Mouse (Mus musculus) intestine, postnatal 0 days (tissue): ENCODE measurements around the gene Commd3. TPM values are rescaled to one million over a fixed set of nuclear protein-coding genes. Genes with fewer than 3 reads are reported as not detected.

Experiments used
- ATAC-seq: fragments of 200-750 bp; cut with Nextera tagmentation; 2 replicates; pipeline ENCODE4 v1.8.0; 2017; ENCODE audit warnings: mild to moderate bottlenecking, moderate TSS enrichment, moderate library complexity
- H3K27ac ChIP-seq: fragments of 300-500 bp; sonication (generic); 2 replicates; pipeline ENCODE4 v1.5.1; 2014; ENCODE audit warnings: mild to moderate bottlenecking, low read depth, low read length, moderate library complexity
- H3K27me3 ChIP-seq: fragments of 300-500 bp; sonication (generic); replicated peaks from 2 replicates; pipeline ENCODE4 v1.6.1; 2014; ENCODE audit warnings: low read length, mixed read lengths; ENCODE audit not compliant: control insufficient read depth, insufficient read depth
- H3K36me3 ChIP-seq: fragments of 300-500 bp; sonication (generic); 2 replicates; pipeline ENCODE4 v1.6.1; 2014; ENCODE audit warnings: mild to moderate bottlenecking, moderate library complexity; ENCODE audit not compliant: control insufficient read depth, insufficient read depth
- H3K4me1 ChIP-seq: fragments of 300-500 bp; sonication (generic); replicated peaks from 2 replicates; pipeline ENCODE4 v1.6.1; 2014; ENCODE audit warnings: antibody characterized with exemption, low read length, mixed read lengths; ENCODE audit not compliant: control insufficient read depth, insufficient read depth
- H3K4me2 ChIP-seq: fragments of 300-500 bp; sonication (generic); replicated peaks from 2 replicates; pipeline ENCODE4 v1.6.1; 2014; ENCODE audit warnings: low read depth, mild to moderate bottlenecking, moderate library complexity
- H3K4me3 ChIP-seq: fragments of 300-500 bp; sonication (generic); 2 replicates; pipeline ENCODE4 v1.5.1; 2014; ENCODE audit warnings: low read depth, low read length
- H3K9ac ChIP-seq: fragments of 300-500 bp; sonication (generic); 2 replicates; pipeline ENCODE4 v1.6.1; 2014; ENCODE audit warnings: mild to moderate bottlenecking, low read depth, low read length
- H3K9me3 ChIP-seq: fragments of 300-500 bp; sonication (generic); 2 replicates; pipeline ENCODE4 v1.6.1; 2016; ENCODE audit warnings: mixed run types; ENCODE audit not compliant: control insufficient read depth
- CTCF ChIP-seq: sonication (generic); IDR thresholded peaks from 2 replicates; pipeline ENCODE4 v1.5.1; 2016; ENCODE audit warnings: low read depth, mild to moderate bottlenecking, control low read depth, antibody characterized with exemption, moderate library complexity
- WGBS: fragments of 180-500 bp; shearing (Covaris S2); extraction: QIAGEN DNeasy Blood & Tissue Kit; methylation state at CpG from one replicate; pipeline ENCODE4 v1.1.7; 2014; 5-methylcytosine and 5-hydroxymethylcytosine counted together
- polyA plus RNA-seq: library from polyadenylated mRNA; unstranded; fragments of >200 nt; fragmentation: Nextera tagmentation; extraction: Ambion mirVana; gene quantifications from 2 replicates; pipeline ENCODE4 v1.2.1, GENCODE M21; 2015

Commd3 gene
- polyA plus RNA-seq, 1 experiment from 2014 or later = 218 TPM

- H3K9me3 ChIP-seq = no peaks in the 10 kb centered on the region
- ATAC-seq = peak; percentile 24; the same call in 1 of the 2 replicates
- H3K4me1 ChIP-seq = peaks cover 5% of the 10 kb centered on the region; the same call in 1 of the 2 replicates
- peaks cover 65% of the 10 kb centered on the region for H3K27me3 ChIP-seq
- peak overlapping the region; percentile 78 for H3K4me2 ChIP-seq
- H3K27ac ChIP-seq = no peak overlapping the region
- under 1% methylated on average over 50 of the region's 51 CpGs for WGBS
- no peak for TF ChIP-seq CTCF
- H3K9ac ChIP-seq = no peak overlapping the region
- H3K4me3 ChIP-seq = peak overlapping the region; percentile 46
- H3K36me3 ChIP-seq = peaks cover 2% of the 10 kb centered on the region; the same call in 1 of the 2 replicates
Measured at GRCm38 (mm10) chr2:18689064-18689921, 17.1 kb downstream of the Commd3 start.

GRCm38 (mm10) chr2:18690055-18690691, 18.0 kb downstream of the Commd3 start:
- ATAC-seq = peak; percentile 5; the same call in 1 of the 2 replicates
- H3K4me1 ChIP-seq = peaks cover 5% of the 10 kb centered on the region; the same call in 1 of the 2 replicates
- peak overlapping the region; percentile 46 for H3K4me3 ChIP-seq
- H3K9ac ChIP-seq = no peak overlapping the region
- peak overlapping the region; percentile 78 for H3K4me2 ChIP-seq
- H3K9me3 ChIP-seq = no peaks in the 10 kb centered on the region
- H3K27me3 ChIP-seq = peaks cover 72% of the 10 kb centered on the region
- H3K27ac ChIP-seq = no peak overlapping the region
- whole genome bisulfite sequencing = under 1% methylated on average over 58 of the region's 58 CpGs
- TF ChIP-seq CTCF = no peak
- H3K36me3 ChIP-seq = no peaks in the 10 kb centered on the region

DNA sequence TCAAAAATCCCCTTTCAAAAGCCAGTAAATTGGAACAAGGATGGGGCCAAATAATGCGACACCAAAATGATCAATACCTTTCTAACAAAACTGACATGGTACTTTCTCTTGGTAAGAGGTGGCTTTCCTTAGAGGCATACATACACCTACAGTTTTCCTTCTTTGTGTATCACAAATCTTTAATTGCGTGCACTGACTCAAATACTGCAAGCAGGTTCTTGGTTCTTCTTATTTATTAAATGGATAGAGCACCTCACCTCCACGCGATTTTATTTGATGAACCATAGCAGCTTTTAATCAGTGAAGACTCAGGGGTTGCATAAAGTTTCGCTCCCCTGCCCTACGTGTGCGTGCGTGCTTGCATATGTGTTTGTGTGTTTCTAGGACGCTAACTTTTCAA, 18.6 kb downstream of the Commd3 start:
- TF ChIP-seq CTCF = no peak
- no peak overlapping the region for H3K27ac ChIP-seq
- H3K36me3 ChIP-seq = no peaks in the 10 kb centered on the region
- no peak for ATAC-seq
- 5% methylated on average over 9 of the region's 9 CpGs for WGBS
- H3K4me3 ChIP-seq = peak overlapping the region; percentile 46; the same call in 1 of the 2 replicates
- H3K4me2 ChIP-seq = peak overlapping the region; percentile 78; the same call in 1 of the 2 replicates
- H3K27me3 ChIP-seq = peaks cover 78% of the 10 kb centered on the region
- H3K9me3 ChIP-seq = no peaks in the 10 kb centered on the region
- peaks cover 5% of the 10 kb centered on the region; the same call in 1 of the 2 replicates for H3K4me1 ChIP-seq
- H3K9ac ChIP-seq = no peak overlapping the region

DNA sequence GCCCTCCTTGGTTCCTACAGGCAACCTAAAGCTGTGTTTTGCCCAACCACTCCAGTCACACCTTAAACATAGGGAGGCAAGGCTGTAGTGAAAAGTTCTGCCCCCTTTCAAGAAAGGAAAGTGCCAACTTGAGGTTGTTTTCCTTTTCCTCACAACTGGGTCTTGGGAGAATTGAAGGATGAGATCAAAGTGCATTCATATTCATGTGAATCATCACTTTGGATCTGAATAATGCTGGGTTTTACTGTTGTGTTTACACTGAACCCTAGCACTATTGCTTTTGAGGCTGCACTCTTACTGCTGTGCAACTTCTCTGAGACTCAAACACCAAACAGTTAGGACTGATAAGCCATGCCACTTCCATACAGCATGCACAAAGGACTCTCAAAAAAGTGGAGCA, 19.8 kb downstream of the Commd3 start:
- Histone ChIP-seq H3K27ac (no peak overlapping the region), H3K9me3 (no peaks in the 10 kb centered on the region), H3K4me1 (peaks cover 5% of the 10 kb centered on the region; the same call in 1 of the 2 replicates), H3K36me3 (no peaks in the 10 kb centered on the region), H3K27me3 (peaks cover 80% of the 10 kb centered on the region), H3K9ac (no peak overlapping the region), H3K4me2 (no peak overlapping the region), H3K4me3 (no peak overlapping the region)
- no peak for ATAC-seq
- TF ChIP-seq CTCF = no peak

GRCm38 (mm10) chr2:18692548-18692947, 20.4 kb downstream of the Commd3 start:
- WGBS = 7% methylated on average over 1 of the region's 1 CpGs

GRCm38 (mm10) chr2:18693491-18693870, 21.3 kb downstream of the Commd3 start:
- H3K4me2 ChIP-seq = peak overlapping the region; percentile 99
- H3K36me3 ChIP-seq = no peaks in the 10 kb centered on the region
- H3K9ac ChIP-seq = no peak overlapping the region
- no peak for ATAC-seq
- under 1% methylated on average over 5 of the region's 5 CpGs for WGBS
- peaks cover 80% of the 10 kb centered on the region for H3K27me3 ChIP-seq
- H3K9me3 ChIP-seq = no peaks in the 10 kb centered on the region
- peaks cover 5% of the 10 kb centered on the region; the same call in 1 of the 2 replicates for H3K4me1 ChIP-seq
- no peak for TF ChIP-seq CTCF
- H3K4me3 ChIP-seq = peak overlapping the region; percentile 67
- no peak overlapping the region for H3K27ac ChIP-seq

More at GRCm38 (mm10) chr2:18692548-18692947, 20.4 kb downstream of the Commd3 start:
- H3K9ac ChIP-seq = no peak overlapping the region
- H3K27ac ChIP-seq = no peak overlapping the region
- peaks cover 76% of the 10 kb centered on the region for H3K27me3 ChIP-seq
- no peak for ATAC-seq
- H3K36me3 ChIP-seq = no peaks in the 10 kb centered on the region
- H3K4me3 ChIP-seq = no peak overlapping the region
- no peak overlapping the region for H3K4me2 ChIP-seq
- no peaks in the 10 kb centered on the region for H3K9me3 ChIP-seq
- peaks cover 5% of the 10 kb centered on the region; the same call in 1 of the 2 replicates for H3K4me1 ChIP-seq
- no peak for TF ChIP-seq CTCF
